Mouse (Mus musculus): ENCODE measurements at regions not wholly inside any gene's neighbourhood (a gene's known extent, or its start where the extent isn't known, plus 50 kb on each side); places are given as distances from the start of the nearest gene placed in this dataset.

- DNase-seq (ENCODE audit: low spot score) = no peak
Observed at GRCm38 (mm10) chr2:117543301-117543782, 200.5 kb upstream of the Rasgrp1 start.

DNA sequence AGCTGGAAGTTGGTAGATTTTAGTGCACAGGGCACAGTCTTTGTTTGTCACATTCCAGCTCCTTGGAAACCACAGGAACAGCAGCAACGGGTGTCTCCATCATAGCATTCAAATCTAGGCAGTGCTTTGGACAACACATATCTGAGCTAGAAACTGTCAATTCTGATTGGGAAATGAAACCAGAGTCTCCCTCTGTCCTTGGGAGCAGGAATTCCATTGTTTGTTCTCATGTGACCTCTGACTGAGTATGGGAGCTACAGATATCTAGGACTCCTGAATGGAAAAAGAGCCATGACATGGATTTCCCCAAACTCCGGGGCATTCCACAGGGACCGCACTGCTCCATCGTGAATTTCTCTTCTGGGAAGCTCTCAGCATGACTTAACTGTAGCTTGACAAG is 205.5 kb upstream of the Rasgrp1 start:
- no peak for DNase-seq (ENCODE audit: low spot score)

DNA sequence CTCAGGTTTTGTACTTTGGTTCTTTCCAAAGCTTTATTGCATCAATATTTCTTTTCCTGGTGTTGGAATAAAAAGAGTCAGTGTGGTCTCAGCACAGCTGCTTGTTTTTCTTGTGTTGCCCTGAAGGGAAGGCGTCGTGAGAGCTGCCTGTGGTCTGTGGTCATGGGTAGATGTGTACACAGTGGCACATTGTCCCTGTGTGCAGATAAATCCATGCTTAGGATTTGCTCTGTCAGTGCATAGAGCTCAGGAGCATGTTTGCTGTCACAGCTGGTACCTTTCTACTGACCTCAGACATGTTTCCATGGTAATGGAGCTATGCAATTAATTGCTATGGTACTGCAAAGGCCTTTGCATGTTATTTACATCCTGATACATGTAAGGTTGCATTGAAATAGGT is 213.5 kb upstream of the Rasgrp1 start:
- DNase-seq (ENCODE audit: low spot score) = peak; percentile 13

DNA sequence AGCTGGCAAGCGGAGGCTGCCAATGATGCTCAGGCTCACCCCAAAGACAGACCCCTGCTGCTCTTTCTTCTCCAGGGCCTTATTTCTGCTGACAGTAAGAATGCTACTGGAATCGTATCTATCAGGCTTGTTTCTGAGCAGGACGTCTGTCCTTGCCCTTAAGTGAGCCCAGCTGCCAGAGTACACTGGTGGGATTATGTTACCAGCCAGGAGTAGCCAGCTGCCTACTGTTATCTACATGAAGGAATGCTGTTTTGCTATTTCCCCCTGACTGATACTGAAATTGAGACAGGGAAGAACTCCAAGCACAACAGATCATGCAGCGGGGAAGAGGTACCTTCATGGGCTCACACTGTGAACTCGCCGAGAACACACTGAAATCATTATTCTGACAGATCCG is 228.2 kb upstream of the Rasgrp1 start:
- DNase-seq (ENCODE audit: low spot score) = peak; percentile 33

DNA sequence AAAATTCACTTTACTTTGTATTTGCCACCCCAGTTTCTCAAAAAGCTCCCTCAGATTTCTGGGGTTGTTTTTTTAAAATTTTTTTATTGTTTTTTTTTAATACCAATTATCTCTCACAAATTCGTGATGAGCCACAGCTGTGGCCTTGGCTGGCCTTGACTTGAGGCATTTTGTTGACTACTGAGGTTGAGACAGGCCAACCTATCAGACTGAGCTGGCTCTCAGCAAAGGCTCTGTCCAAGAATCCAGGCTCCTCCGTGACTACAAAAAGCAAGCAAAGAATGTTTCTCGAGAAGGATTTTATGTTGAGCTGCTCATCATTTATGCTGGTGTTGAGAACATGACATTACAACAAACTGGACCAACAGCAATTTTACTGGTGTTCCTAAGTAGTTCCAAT is 244.6 kb upstream of the Rasgrp1 start:
- no peak for DNase-seq (ENCODE audit: low spot score)

DNA sequence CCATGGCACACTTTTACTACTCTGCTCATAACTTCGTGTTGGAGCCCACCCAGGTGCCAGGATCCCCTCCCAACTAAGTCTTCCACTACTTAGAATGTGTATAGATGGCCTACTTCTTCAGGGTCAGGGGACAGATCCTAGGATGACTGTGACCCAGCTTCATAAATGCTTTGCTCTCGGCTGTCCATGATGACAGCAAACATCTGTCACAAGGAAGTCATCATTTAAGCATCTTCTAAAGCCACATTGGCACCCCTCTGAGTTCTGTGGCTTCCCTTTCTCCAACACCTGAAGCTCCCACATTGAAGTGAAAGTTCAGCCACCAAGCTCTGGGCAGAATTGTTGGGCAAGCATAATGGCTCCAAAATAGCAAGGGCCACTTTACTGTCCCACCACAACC is 252.2 kb upstream of the Rasgrp1 start:
- no peak for DNase-seq (ENCODE audit: low spot score)

DNA sequence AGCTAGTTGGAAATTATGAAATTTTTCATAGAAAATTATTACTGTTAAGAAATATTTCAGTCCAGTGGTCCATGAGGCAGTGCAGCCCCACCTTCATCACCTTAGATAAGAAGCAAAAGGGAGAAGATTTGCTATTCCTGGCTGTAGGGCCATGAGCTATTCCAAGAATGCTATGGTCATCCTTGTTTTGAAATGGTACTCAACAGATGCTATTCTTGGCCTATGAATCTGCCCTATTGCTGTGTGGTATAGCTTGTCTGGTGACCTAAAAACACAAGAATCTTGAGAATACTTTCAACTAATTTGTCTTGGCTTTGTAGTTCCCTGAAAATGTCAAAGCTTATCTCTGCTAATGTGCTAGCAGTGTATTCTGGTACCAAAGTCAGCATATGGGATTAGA is 254.8 kb upstream of the Rasgrp1 start:
- DNase-seq (ENCODE audit: low spot score) = no peak

DNA sequence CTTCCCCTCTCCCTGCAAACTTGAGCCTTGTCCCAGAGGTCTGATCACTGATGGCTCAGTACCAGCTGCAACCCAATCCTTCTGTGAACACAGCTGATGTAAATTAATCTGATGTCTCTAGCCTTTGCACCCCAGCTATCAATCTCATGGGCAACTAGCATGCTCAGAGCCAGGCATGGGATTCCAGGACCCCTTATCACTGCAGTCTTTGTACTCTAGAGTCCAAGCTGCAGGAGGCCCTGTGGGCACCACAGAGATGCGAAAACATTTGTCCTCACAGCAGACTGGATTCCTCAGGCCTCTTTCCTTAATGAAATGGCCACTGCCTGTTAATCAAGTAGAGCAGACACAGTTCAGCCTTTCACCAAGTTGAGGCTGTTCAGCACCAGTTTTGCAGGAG is 272.0 kb upstream of the Rasgrp1 start:
- DNase-seq (ENCODE audit: low spot score) = peak; percentile 45

- DNase-seq (ENCODE audit: low spot score) = no peak
Observed at GRCm38 (mm10) chr2:117618063-117618462, 275.3 kb upstream of the Rasgrp1 start.

GRCm38 (mm10) chr2:117623955-117624354 is 281.2 kb upstream of the Rasgrp1 start:
- DNase-seq (ENCODE audit: low spot score) = peak; percentile 63

DNA sequence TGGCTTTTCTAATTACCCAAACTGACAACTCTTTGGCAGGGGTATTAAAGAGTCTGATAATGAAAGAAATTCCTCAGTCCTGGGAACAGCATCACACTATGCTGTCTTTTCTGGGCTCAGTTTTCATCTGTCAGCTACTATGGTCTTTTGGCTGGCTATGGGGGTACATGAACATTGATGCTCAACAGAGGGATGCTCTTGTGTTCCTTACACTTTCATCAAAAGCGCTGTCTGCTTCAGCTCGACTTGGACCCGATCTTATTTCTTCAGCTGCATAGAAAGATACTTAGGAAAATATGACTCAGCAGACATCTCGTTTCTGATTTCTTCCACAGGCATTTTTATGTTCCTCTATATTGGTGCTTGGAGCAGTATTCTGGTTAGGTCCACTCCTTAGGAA is 292.1 kb upstream of the Rasgrp1 start:
- no peak for DNase-seq (ENCODE audit: low spot score)

DNA sequence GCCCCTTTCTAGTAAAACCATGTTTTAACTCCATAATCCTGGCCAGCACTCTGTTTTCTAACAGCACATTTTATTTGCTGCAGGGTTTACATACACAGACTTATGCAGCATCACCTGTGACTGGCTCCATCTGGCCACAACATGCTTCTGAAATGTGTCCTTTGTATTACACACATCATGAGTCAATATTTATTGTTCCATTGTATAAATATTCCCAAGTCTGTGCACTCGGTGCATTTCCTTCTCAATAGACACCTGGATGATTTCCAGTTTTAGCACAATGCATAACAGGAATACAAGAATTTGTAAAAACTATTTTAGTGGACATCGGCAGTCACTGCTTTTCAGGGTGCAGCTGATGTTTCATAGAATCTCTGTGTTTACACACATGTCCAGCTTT is 294.6 kb upstream of the Rasgrp1 start:
- no peak for DNase-seq (ENCODE audit: low spot score)

DNA sequence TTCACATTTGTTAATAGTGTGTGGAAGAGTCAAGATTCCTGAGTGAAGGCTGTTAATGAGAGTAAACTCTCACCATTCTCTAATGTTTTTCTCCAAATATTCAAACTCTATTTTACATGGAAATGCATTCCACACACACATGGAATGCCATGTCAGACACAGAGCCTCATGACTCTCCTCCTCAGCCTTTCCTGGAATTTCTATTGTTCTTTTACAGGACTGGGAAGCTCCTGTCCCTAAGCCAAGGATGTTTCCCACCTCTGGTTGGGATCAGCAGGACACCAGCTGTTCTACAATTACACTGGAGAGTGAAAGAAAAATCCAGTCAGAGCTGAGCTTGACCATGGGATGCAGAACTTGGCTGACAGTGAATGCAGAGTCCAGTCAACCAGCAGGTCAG is 309.3 kb upstream of the Rasgrp1 start:
- DNase-seq (ENCODE audit: low spot score) = no peak

- peak; percentile 6 for DNase-seq (ENCODE audit: low spot score)
Observed at GRCm38 (mm10) chr2:117652647-117653046, 309.8 kb upstream of the Rasgrp1 start.

DNA sequence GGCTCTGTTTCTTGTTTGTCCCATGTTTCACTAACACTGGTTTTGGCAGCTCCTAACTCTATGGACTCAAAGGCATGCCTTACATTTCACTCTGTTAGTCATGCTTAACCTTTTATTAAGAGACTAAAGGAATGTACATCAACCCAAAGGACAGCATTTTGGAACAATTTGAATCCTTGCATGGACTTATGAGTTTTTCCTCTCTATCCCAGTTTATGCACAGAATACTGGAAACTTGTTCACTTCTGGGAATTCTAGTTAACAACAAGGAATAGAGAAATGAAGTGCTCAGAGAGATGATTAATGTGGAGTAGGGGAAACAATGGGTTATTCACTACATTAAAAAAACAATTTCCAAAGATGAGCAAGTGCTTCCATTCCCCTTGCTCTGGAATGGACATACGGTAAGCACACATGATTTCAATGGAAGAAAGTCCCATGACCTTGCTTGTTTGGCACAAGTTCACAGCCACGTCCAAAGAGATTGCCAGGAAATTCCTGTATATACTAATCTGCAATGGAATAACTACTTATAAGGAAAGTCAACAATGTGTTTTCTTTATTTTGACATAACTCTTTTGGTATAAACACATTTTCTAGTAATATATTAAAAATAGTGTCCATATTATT is 313.9 kb upstream of the Rasgrp1 start:
- no peak for DNase-seq (ENCODE audit: low spot score)

DNA sequence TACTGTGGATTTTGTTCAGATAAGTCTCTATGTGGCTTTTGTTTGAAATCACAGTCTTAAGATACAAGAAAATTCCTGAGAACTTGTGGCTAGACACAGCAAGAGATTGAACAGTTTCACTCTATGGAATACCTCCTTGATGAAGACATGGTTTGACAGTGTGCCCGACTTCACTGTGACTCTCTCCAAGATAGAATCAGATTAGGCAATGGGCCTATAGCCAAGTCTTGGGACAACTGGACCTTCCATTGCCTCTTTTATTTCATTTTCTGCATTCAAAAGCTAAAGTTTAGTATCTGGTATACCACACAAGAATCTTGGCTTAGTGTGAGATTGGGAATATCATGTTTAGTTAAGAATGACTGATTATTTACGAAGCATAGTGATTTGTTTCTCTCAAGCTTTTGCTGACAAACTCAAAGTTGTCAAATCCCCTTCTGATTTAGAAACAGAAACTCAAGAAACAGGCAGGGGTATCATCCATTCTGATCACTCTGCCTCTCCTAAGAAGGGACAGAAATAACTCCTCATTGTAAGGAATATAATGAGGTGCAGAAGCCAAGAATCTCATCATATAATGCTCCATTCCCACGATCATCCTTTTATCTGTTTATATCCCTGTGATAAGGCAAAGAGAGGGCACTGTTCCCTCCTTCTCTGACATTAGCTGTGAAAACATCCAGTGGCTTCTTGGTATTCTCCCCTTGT is 317.6 kb upstream of the Rasgrp1 start:
- DNase-seq (ENCODE audit: low spot score) = no peak

DNA sequence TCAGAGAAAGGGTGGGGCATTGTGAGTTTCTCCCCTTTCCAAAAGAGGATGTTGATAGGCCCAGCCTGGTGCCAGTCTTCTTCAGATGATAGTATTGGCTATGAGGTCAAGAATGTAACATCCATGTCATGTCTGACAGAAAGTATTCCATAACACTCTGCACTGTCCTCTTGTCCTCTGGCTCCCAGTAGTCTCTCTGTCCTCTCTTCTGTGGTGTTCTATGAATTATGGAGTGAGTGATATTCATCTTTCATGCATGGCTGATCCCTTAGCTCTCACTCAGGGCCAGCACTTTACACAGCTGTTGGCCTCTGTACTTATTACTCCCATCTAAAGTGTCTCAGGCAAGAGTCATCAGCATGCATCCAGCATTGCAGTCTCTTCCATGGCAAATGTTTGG is 319.9 kb upstream of the Rasgrp1 start:
- no peak for DNase-seq (ENCODE audit: low spot score)

DNA sequence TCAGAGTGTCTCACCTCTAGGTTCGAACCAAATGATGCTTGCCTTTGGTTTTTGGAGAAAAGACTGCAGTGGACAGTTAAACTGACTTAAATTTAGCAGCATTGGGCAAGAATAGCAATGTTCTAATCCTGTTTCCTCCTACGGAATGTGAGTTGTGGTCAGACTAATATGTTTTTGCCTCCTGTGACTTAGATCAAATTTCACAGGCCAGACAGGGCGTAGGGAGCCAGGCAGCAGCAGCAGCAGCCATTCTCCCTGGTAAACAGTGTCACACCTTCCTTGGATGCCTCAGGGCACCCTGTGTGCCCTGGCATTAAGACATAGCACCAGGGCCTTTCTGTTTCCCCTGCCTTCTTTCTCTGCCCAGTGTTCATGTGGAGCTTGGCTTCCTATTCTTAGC is 323.7 kb upstream of the Rasgrp1 start:
- DNase-seq (ENCODE audit: low spot score) = no peak

DNA sequence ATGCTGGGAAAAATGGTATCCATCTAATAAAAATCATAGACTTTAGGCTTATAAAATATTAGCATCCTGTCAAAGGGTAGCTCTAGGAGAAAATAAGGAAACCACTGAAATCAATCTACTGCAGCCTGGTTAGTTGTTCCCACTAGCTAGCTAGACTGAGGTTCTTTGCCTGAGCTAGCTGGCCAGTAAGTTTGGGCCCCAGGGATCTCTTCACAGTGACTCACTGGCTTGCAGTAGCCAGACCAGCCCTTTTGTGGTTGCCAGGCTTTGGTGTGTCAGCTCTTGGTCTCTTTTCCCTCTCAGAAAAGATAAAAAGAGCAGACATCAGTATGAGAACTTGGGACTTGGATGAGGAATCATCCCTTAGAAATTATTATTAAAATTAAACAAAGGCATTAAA is 325.3 kb upstream of the Rasgrp1 start:
- no peak for DNase-seq (ENCODE audit: low spot score)

GRCm38 (mm10) chr2:117674877-117675276 is 332.1 kb upstream of the Rasgrp1 start:
- no peak for DNase-seq (ENCODE audit: low spot score)

GRCm38 (mm10) chr2:117678650-117679049 is 335.8 kb upstream of the Rasgrp1 start:
- no peak for DNase-seq (ENCODE audit: low spot score)

- DNase-seq (ENCODE audit: low spot score) = no peak
Observed at GRCm38 (mm10) chr2:117685836-117686453, 343.1 kb upstream of the Rasgrp1 start.

- no peak for DNase-seq (ENCODE audit: low spot score)
Observed at GRCm38 (mm10) chr2:117693537-117693936, 350.7 kb upstream of the Rasgrp1 start.
